Mouse (Mus musculus): Measurements from ENCODE around the gene Ntng2.
A peak's percentile ranks its signal among the peaks of the same experiment; 100 is the strongest.

DNA sequence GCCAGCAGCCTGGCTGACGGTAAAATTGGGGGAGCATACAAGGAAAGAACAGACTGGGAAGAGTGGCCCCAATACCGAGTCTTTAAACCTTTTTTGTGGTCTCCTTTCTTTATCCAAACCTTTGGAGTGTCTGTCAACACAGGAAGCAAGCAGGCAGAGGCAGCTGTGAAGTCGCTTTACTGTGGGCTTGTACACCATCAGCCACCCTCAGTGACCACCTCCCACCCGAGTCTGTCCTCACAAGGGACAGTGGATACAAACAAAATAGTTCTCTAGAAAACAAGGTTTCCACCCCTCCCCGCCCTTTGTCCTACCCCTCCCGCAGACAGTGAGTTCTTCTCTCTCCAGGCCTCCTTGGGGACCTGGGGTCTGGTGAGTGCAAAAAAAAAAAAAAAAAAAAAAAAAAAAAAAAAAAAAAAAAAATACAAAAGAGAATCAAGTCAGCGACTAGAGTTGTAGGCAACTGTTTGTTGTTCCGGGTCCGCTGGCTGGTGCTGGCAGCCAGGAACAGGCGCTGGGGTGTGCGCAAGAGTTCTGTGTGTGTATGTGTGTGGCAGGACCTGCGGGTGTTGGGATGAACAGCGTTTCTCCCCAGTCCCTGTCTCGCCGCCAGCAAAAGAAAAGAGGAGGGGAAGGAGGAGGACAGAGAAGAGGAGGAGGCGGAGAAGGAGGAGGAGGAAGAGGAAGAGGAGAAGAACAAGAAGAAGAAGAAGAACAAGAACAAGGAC is 58.8 kb downstream of the Ntng2 start:
- no peak for TF ChIP-seq HCFC1 (IDR thresholded peaks at IDR 0.05; ENCODE audit: borderline replicate concordance, insufficient read depth, low read length)
- TF ChIP-seq MAFK (IDR thresholded peaks at IDR 0.05; ENCODE audit: insufficient read depth, low read depth, low read length) = no peak
- 0 out of 2 replicates have a peak, but pooled peaks have one; percentile 22 for TF ChIP-seq ZNF384 (IDR thresholded peaks at IDR 0.05; ENCODE audit: low read depth, low read length)
- TF ChIP-seq ZC3H11A (IDR thresholded peaks at IDR 0.05; ENCODE audit: borderline replicate concordance, low read depth, low read length) = no peak

Data from ES-E14 (cell line).